Mouse (Mus musculus) gonadal fat pad, adult 2 months (tissue): ENCODE data around the gene Rab20. TPM values are rescaled to one million over a fixed set of nuclear protein-coding genes. Genes with fewer than 3 reads are reported as not detected.
"Not testable (repeated sequence)": the region's sequence is repeated elsewhere in the genome, so short reads cannot be mapped to it uniquely, and the experiment has no call there.

ENCODE experiments used
- DNase-seq: peaks from one replicate; pipeline ENCODE4 v3.0.0-alpha.2; 2012; ENCODE audit warnings: low read depth
- polyA plus RNA-seq: library from polyadenylated mRNA; depleted of rRNA; stranded (reverse); fragments of >200 nt; gene quantifications from 2 replicates; pipeline ENCODE4 v1.2.3, GENCODE M21; 2012; rRNA removed

The Rab20 gene
- polyA plus RNA-seq = 39.1 and 46.9 TPM in 2 replicates

DNA sequence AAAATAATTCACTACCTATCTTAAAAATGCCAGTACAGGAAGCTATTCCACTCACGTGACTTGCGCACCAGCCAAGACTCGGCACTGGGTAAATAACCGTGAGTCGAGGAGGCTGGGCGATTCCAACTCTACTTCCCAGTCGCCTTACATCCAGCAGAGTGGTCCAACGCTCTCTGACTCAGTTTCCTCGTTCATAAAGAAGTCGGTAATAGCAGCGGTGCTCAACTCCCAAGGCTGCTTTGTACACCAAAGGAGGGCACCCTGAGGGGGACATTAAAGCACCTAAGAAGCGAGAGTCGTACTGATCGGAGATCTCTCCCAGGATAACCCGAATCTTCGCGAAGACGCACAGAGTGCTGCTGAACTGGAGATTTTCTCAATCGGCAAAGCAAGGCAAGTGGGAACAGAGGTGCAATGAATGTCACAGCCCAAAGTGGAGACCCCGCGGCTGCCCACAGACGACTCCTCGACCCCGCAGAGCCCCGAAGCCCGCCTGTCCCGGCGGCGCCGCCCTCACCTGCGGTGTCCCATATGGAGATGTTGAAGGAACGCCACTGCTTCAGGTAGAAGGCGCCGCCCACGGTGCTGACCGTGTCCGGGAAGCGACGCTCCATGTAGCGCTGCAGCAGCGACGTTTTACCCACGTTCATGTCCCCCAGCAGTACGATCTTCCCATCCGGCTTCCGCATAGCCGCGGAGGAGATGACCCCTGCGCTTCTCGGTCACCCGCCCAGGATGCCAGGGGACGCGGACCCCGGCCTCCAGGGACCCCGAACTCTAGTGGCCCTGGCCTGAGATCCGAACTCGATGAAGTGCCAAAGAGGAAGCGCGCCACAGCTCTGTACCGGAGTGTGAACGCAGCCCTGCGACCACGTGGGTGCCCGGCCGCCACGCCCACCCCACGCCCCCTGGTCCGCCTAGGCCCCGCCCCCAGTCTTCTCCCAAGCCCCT lies at the start of gene Rab20:
Rab20 (minus strand) TSS at position 900 of the 951 bp plus-strand sequence.
- no peak for DNase-seq

- no peak for DNase-seq
These were observed 44.8 kb upstream of the Rab20 start for GRCm38 (mm10) chr8:11523331-11523730.

DNA sequence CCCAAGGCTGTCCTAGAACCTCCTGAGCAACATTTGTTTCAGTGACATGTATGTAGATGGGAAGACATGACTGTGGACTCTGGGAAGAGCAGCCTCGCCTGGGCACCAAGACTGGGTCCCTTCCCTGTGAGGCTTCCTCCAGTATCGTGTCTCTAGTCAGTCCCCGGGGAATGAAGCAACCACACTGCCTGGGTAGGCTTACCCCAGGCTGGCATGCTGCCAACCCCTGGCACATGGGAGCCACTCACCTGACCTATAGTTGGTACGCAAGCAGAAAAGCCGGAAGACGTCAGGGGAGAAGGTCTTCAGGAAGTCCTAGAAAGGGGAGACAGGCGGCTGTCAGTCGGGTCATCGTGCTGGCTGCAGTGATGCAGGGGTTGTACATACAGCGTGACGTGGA lies 40.2 kb upstream of the Rab20 start:
- no peak for DNase-seq

DNA sequence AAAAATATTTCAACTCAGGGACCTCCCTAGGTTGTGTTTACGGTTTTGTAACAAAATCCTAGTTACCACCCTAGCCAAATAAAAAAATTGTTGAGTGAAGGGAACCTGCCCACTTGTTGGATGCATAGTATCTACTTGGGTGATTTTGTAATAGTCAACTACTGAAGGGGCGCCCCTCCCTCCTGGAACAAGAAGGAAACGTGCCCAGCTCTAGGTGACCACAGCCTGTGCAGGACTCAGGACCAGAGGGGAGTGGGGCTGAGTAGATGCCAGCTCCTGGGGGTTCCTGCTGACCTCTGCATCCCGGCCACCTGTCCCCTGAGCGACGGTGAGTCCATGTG lies 39.5 kb upstream of the Rab20 start:
- DNase-seq = no peak

DNA sequence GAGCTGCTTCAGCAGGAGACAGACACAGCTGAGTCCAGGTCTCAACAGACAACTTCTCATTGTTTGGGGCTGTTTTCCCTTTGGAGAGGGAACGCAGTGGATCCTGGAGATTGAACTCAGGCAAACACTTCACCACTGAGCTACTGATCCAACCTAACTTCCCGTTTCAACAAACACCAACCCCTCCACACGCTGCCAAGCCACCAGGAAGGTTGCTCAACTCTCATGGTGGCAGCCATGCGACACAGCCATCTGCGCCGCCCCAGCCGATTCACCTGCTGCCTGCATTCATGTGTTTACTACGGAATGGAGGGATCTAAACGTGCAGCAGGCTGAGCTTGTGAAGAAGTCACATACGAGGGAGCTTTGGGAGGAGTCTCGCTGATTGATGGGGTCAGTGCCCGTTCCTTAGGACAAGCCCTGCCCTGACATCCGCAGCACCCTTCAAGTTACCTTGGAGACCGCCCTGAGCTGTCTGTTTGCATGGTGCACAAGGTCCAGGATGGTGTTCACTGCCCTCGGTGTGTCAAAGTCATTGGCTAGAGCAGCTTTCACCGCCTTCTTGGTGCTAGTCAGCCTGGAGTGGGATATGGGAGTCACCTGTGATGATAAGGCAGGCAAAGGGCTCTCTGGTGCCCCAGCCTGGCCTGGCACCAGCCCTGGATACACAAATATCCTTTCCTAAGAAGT lies 39.0 kb upstream of the Rab20 start:
- no peak for DNase-seq

GRCm38 (mm10) chr8:11516292-11516691 lies 37.8 kb upstream of the Rab20 start:
- DNase-seq = no peak

DNA sequence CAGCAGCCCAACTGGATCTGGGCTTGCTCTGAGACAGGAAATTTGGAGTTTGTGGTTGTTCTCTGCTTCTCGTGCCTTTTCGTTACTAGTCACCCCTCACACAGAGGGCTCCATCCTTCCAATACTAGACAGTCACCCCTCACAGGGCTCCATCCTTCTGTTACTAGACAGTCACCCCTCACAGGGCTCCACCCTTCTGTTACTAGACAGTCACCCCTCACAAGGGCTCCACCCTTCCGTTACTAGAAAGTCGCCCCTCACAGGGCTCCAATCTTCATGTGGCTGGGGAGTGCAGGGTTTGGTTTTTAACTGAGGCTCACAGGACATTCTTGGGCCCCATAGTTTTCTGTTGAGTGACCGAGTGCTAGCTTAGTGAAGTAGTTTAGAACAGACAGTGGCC lies 34.7 kb upstream of the Rab20 start:
- no peak for DNase-seq

- DNase-seq = no peak
These were observed 34.2 kb upstream of the Rab20 start for GRCm38 (mm10) chr8:11512711-11513110.

GRCm38 (mm10) chr8:11510971-11511370 lies 32.5 kb upstream of the Rab20 start:
- no peak for DNase-seq

GRCm38 (mm10) chr8:11508880-11509279 lies 30.4 kb upstream of the Rab20 start:
- DNase-seq = no peak

GRCm38 (mm10) chr8:11506802-11507201 lies 28.3 kb upstream of the Rab20 start:
- DNase-seq = no peak

GRCm38 (mm10) chr8:11506074-11506473 lies 27.6 kb upstream of the Rab20 start:
- DNase-seq = no peak

GRCm38 (mm10) chr8:11503476-11504232 lies 25.1 kb upstream of the Rab20 start:
- DNase-seq = no peak

DNA sequence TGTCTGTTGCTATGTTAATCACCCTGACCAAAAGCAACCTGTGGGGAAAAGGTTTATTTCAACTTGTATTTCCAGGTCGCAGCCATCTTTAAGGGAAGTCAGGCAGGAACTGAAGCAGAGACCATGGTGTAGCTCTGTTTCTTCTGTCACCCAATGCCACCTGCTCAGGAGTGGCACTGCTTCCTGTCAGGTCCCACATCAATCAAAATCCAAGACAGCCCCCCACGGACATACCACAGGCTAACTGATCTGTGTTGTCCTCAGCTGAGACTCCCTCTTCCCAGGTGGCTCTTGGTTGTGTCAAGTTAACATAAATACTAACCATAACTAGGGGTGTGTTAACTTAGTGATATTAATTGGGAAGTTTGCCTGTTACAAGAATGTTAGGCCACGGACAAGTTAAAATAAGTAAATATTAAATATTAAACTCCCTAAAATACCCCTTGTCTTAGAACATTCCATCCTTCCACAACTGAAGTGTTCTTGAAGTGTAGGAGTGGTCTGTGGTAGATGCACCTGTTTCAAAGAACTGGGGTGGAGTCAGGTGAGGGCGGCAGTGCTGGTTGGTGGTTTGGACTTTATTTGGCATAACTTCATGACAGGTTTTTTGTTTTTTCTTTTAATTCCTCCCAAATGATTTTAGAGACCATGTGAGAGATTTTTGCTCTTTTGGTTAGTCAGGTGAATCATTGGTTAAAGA lies 20.4 kb upstream of the Rab20 start:
- no peak for DNase-seq

DNA sequence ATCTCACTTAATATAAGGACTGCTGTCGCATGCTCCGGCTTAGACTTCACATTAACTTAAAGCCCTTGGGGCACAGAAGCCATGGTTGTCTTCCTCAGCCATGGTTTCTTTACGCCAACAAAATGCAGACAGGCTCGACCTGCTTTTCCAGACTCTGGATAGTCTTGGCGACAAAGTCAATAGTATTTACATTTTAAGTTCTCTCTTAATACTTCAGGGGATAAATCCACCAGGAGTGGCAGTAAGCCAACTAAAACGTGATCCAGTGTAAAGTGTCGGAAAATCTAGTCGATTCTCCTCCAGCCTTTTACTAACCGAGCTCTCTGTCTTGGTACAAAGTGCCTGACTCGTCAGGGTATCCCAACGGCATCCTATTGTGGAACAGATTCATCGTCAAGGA lies 19.8 kb upstream of the Rab20 start:
- no peak for DNase-seq

DNA sequence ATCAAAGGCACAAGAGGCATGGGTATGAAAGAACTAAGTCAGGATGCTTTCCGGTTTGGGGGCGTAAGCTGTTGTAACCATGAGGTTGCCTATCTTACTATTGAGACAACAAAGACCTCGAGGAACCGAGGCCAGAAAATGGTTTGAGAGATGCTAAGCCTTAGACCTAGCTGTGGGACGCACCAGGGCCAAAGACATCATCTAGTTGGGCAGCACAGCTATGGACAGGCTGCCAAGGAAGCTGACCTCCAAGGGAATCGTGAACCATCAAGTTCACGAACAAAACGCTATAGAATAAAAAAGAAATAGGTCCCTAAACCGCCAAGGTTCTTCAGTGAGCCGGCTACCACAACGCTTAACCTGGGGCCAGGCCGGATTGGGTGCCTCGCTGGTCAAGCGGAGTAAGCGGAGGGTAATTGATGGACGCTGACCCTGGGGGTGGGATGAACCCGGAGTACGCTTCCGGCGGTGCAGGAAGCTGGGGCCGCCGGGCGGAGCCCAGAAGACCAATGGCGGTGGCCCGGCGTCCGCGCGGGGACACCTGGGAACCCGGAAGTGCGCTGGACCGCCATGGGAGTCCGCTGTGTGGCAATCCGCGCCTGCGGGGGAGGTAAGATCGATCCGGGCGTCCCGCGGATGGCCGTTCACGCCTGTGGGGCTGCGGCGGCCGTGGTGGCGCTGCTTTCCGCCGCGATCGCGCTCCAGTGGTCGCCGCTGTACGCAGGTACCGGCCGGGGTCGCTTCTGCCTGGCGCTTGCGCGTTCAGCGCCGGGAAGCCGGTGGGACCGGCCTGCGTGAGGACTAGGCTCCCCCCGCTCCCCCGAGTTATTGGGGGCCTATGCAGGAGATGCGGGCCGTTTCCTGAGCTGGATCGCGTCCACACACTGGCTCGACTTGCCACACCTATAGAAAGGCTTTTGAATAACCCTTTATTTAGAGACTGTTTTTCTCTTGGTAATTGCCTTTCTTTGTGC lies 18.8 kb upstream of the Rab20 start, which contains the start of gene Naxd:
Naxd (plus strand) TSS at position 490 of the 974 bp plus-strand sequence.
- DNase-seq = no peak

DNA sequence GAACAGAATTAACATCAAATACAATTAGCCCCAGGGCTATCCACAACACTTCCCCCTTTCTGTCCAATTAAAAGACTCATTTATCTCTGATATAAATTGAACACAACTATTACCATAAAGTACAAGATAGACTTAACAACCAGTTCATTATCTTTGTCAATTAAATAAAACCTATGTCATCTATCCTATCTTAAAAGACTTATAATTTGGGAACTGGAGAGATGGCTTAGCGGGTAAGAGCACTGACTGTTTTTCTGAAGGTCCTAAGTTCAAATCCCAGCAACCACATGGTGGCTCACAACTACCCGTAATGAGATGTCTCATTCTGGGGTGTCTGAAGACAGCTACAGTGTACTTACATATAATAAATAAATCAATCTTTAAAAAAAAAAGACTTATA lies 13.8 kb upstream of the Rab20 start:
- DNase-seq = not testable (repeated sequence)

GRCm38 (mm10) chr8:11487229-11487628 lies 8.7 kb upstream of the Rab20 start:
- DNase-seq = no peak

DNA sequence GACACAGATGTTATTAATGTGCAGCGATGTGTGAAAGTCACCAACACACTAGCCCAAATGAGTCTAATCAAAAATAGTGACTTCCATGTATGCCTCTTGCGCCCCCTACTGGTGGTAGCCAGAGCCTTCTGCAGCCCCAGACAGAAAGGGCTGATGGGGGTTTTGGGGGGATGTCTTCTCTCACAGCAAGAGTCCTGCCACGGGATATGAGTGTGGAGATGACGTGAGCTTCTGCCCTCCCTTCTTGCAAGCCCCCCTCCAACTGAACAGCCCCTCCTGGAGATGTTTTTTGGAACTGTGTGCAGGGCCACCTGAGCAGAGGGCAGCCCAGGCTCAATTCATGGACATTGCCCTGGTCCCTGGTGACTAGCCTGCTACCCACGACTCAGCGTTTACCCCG lies 7.6 kb upstream of the Rab20 start:
- DNase-seq = no peak

DNA sequence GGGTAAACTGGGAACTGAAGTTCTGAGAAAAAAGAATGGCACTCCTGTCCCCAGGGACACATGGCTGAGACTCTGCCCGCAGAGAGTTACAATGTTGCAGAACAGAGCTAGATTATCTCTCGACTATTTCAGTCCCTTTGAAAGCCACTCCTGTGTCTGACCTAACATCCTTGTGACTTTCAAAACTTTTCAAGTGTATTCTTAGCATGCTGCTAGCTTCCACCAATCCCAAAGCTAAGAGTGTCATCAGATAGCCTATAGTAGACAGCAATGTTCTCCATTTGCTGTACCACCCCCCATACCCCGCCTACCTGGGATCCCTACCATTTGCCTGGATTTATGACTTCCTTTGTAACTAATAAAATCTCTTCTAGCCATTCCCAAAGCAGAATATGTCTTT lies 4.0 kb upstream of the Rab20 start:
- no peak for DNase-seq
